In genomic region chr14:75303807-75304206, GRCm38 (mm10) we compare ENCODE assay signal across 11 mouse cellular contexts.
"Had no signal": no experiment of that assay in that cellular context is flagged by ENCODE, and none has a peak within 500 bp of the region (broad histone marks: within the 10 kb centered on the region; RNA-seq: fewer than 3 reads in every experiment).

No protein-coding gene starts in this region.

- H3K9me3 ChIP-seq: liver, embryonic 13.5 days had no signal

- H3K4me2 ChIP-seq: liver, embryonic 13.5 days; midbrain, embryonic 11.5 days had no signal

- H3K27me3 ChIP-seq: liver, embryonic 13.5 days had no signal

- H3K4me1 ChIP-seq: liver, embryonic 13.5 days had no signal

- H3K27ac ChIP-seq: layer of hippocampus, adult 2 months; liver, embryonic 13.5 days had no signal

- DNase-seq: kidney, postnatal 14 days; layer of hippocampus, adult 9-11 months; liver, embryonic 13.5 days; lung, adult 2 months; lung, postnatal 14 days; lung, postnatal 4 days; midbrain, embryonic 14.5 days; thymus, adult 18-20 months; thymus, postnatal 36 days had no signal

- H3K9ac ChIP-seq: liver, embryonic 13.5 days had no signal

- H3K4me3 ChIP-seq: layer of hippocampus, adult 2 months; liver, embryonic 13.5 days had no signal

- H3K36me3 ChIP-seq: liver, embryonic 13.5 days had no signal
